Mouse (Mus musculus): ENCODE measurements around the gene Fndc3b.

GRCm38 (mm10) chr3:27490891-27491290, 220.2 kb downstream of the Fndc3b start:
- no peak for TF ChIP-seq POLR2A (IDR thresholded peaks at IDR 0.05; ENCODE audit: control insufficient read depth, low read depth, low read length)
- no peak for TF ChIP-seq CTCF (IDR thresholded peaks at IDR 0.05; ENCODE audit: control insufficient read depth, insufficient read depth, insufficient replicate concordance, low read depth, low read length)
